Mouse (Mus musculus) cerebellum, adult 2 months (tissue): ENCODE data around the gene Atrnl1.

Source experiments
- CTCF ChIP-seq: fragments of 200-500 bp; IDR thresholded peaks from 2 replicates; pipeline ENCODE4 v1.5.1; 2011; ENCODE audit warnings: low read depth, mild to moderate bottlenecking, control low read depth, low read length, moderate library complexity, borderline replicate concordance; ENCODE audit not compliant: insufficient read depth
- POLR2A ChIP-seq: fragments of 200-500 bp; IDR thresholded peaks from 2 replicates; pipeline ENCODE4 v1.6.1; 2011; ENCODE audit warnings: low read length, control low read depth, borderline replicate concordance; ENCODE audit not compliant: insufficient read depth

DNA sequence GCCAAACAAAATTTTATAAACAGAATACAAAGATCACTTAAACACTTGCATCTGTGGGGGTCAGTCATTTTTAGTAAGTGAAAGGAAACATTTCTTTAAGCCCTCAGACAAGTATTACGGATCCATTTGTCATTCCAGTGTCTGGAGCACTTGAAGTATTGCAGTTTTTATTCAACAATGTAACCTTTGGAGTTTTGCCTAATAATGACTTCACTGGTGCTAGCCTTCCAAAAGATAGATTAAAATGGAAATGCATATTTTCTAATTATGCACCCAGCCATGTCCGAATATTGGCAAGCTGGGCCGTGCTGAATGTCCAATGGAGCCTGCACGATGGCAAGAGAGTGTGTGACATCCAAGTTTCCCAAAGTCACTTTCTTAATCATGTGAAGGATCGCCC, 513.7 kb downstream of the Atrnl1 start:
- TF ChIP-seq CTCF (no peak), POLR2A (no peak)
